14 mouse cellular contexts compared by ENCODE assay signal in the genomic region with DNA sequence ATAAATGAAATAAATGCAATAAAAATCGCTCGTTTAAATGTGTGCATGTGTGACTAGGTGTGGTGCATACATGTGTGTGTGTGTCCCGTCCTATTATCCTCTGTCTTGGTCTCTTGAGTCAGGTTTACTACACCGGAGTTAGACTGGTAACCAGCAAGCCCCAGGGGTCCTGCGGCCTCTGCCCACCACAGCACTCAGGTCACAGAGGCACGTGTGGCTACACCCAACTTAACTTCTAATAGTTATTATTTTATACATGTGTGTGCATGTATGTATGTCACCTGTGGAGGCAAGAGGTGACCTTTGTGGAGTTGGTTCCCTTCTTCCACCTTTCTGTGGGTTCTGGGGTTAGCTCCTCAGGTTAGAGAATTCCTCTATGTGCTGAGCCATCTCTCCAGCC. TPM values are rescaled to one million over a fixed set of nuclear protein-coding genes. Genes with fewer than 3 reads are reported as not detected.
A peak's percentile ranks its signal among the peaks of the same experiment; 100 is the strongest.
DNase-seq lines count a peak whose midpoint lies in the region; ATAC-seq and TF ChIP-seq lines count a peak whose summit lies in the region.
"Had no signal": no experiment of that assay in that cellular context is flagged by ENCODE, and none has a peak within 500 bp of the region (broad histone marks: within the 10 kb centered on the region; RNA-seq: fewer than 3 reads in every experiment).

No protein-coding gene starts in this region.

- peaks cover 56% of the 10 kb centered on the region for H3K4me1 ChIP-seq in kidney, embryonic 15.5 days
- no peaks in the 10 kb centered on the region for H3K4me1 ChIP-seq in embryonic facial prominence, embryonic 11.5 days (ENCODE audit: control insufficient read depth, insufficient read depth, low read length)
- H3K4me1 ChIP-seq in limb, embryonic 12.5 days (replicated peaks), result peaks cover 63% of the 10 kb centered on the region
- H3K4me1 ChIP-seq in cerebellum, adult 2 months (ENCODE audit: control insufficient read depth, insufficient read depth, low read length), result no peaks in the 10 kb centered on the region; the same call in 1 of the 2 replicates

- 81% methylated on average over 6 of the region's 6 CpGs for WGBS in kidney, embryonic 15.5 days
- 75% methylated on average over 6 of the region's 6 CpGs for WGBS in embryonic facial prominence, embryonic 11.5 days
- 69% methylated on average over 6 of the region's 6 CpGs for WGBS in limb, embryonic 12.5 days
- 92% methylated on average over 6 of the region's 6 CpGs for WGBS in cerebellum, adult 2 months

- H3K4me2 ChIP-seq in kidney, embryonic 15.5 days, result no peak overlapping the region
- no peak overlapping the region for H3K4me2 ChIP-seq in embryonic facial prominence, embryonic 11.5 days (ENCODE audit: low read depth, low read length)
- peak overlapping the region; percentile 62; the same call in 1 of the 2 replicates for H3K4me2 ChIP-seq in limb, embryonic 12.5 days

- no peaks in the 10 kb centered on the region for H3K36me3 ChIP-seq in kidney, embryonic 15.5 days
- no peaks in the 10 kb centered on the region for H3K36me3 ChIP-seq in embryonic facial prominence, embryonic 11.5 days (replicated peaks; ENCODE audit: control insufficient read depth, insufficient read depth, low read depth, low read length)
- no peaks in the 10 kb centered on the region; the same call in 1 of the 2 replicates for H3K36me3 ChIP-seq in limb, embryonic 12.5 days
- H3K36me3 ChIP-seq: midbrain, embryonic 13.5 days; neural tube, embryonic 12.5 days had no signal

- H3K4me3 ChIP-seq in kidney, embryonic 15.5 days (replicated peaks), result no peak overlapping the region
- H3K4me3 ChIP-seq in embryonic facial prominence, embryonic 11.5 days (ENCODE audit: low read depth, low read length), result no peak overlapping the region
- no peak overlapping the region for H3K4me3 ChIP-seq in limb, embryonic 12.5 days (replicated peaks)
- H3K4me3 ChIP-seq in cerebellum, adult 2 months (replicated peaks; ENCODE audit: insufficient read depth, low read depth, low read length), result no peak overlapping the region

- no peaks in the 10 kb centered on the region for H3K9me3 ChIP-seq in kidney, embryonic 15.5 days (replicated peaks)
- no peaks in the 10 kb centered on the region for H3K9me3 ChIP-seq in embryonic facial prominence, embryonic 11.5 days (replicated peaks; ENCODE audit: control insufficient read depth, low read length)
- no peaks in the 10 kb centered on the region for H3K9me3 ChIP-seq in limb, embryonic 12.5 days
- H3K9me3 ChIP-seq: midbrain, embryonic 13.5 days; neural tube, embryonic 12.5 days had no signal

- peak; percentile 91 for DNase-seq in heart, adult 11 months
- DNase-seq in heart, postnatal 4 days, result no peak
- DNase-seq in kidney, postnatal 4 days, result no peak
- no peak for DNase-seq in embryonic facial prominence, embryonic 11.5 days (ENCODE audit: low spot score)
- no peak for DNase-seq in MN1 (ENCODE audit: low spot score)
- no peak for DNase-seq in cerebellum, adult 2 months
- DNase-seq: adrenal gland, postnatal 10 days; kidney, adult 11 months; lung, postnatal 4 days; spleen, adult 18-20 months had no signal

- H3K9ac ChIP-seq in kidney, embryonic 15.5 days, result no peak overlapping the region
- no peak overlapping the region for H3K9ac ChIP-seq in embryonic facial prominence, embryonic 11.5 days (replicated peaks; ENCODE audit: low read length)
- H3K9ac ChIP-seq in limb, embryonic 12.5 days (replicated peaks), result no peak overlapping the region

- no peak for TF ChIP-seq POLR2A in cerebellum, adult 2 months (IDR thresholded peaks at IDR 0.05; ENCODE audit: borderline replicate concordance, insufficient read depth, low read length)

- TF ChIP-seq CTCF in cerebellum, adult 2 months (IDR thresholded peaks at IDR 0.05; ENCODE audit: borderline replicate concordance, insufficient read depth, low read depth, low read length), result no peak

- H3K27me3 ChIP-seq in kidney, embryonic 15.5 days, result no peaks in the 10 kb centered on the region
- no peaks in the 10 kb centered on the region for H3K27me3 ChIP-seq in embryonic facial prominence, embryonic 11.5 days (ENCODE audit: control insufficient read depth, insufficient read depth, low read length)
- no peaks in the 10 kb centered on the region for H3K27me3 ChIP-seq in limb, embryonic 12.5 days
- no peaks in the 10 kb centered on the region for H3K27me3 ChIP-seq in cerebellum, adult 2 months (ENCODE audit: control insufficient read depth, insufficient read depth, low read length)
- H3K27me3 ChIP-seq: midbrain, embryonic 13.5 days; neural tube, embryonic 12.5 days had no signal

- ATAC-seq in kidney, embryonic 15.5 days (replicated peaks; ENCODE audit: low FRiP score), result no peak
- no peak for ATAC-seq in embryonic facial prominence, embryonic 11.5 days (replicated peaks; ENCODE audit: insufficient number of reproducible peaks, low FRiP score, low TSS enrichment, low read depth)
- no peak for ATAC-seq in limb, embryonic 12.5 days (ENCODE audit: insufficient number of reproducible peaks, insufficient read depth, low FRiP score, low TSS enrichment, low read depth)

- H3K27ac ChIP-seq in kidney, embryonic 15.5 days, result peak overlapping the region; percentile 95
- 0 out of 2 replicates have a peak overlapping the region, but pooled peaks have one; percentile 17 for H3K27ac ChIP-seq in embryonic facial prominence, embryonic 11.5 days (replicated peaks; ENCODE audit: low read depth, low read length)
- H3K27ac ChIP-seq in limb, embryonic 12.5 days, result peak overlapping the region; percentile 98
- no peak overlapping the region for H3K27ac ChIP-seq in cerebellum, adult 2 months (ENCODE audit: insufficient read depth, low read length)
- H3K27ac ChIP-seq: neural tube, embryonic 12.5 days had no signal

RNA-seq across cellular contexts. Expression of gene Tgoln1, which starts 37.6 kb away (rescaled TPM):
- total RNA-seq in heart, postnatal 4 days (2021), result 10 to 100 TPM; 31.2 to 32.5 TPM
- polyA plus RNA-seq in kidney, embryonic 15.5 days (2015; fragmentation: Nextera tagmentation; extraction: Ambion mirVana), result 37.5 and 39.5 TPM in 2 replicates
- 31.8 and 35.1 TPM in 2 replicates for polyA plus RNA-seq in embryonic facial prominence, embryonic 11.5 days (2014; fragmentation: Nextera tagmentation; extraction: Ambion mirVana)
- polyA plus RNA-seq in limb, embryonic 12.5 days (2016; fragmentation: Nextera tagmentation; extraction: Ambion mirVana), result 20.9 and 21.7 TPM in 2 replicates
- 96.1 and 96.8 TPM in 2 replicates for polyA plus RNA-seq in cerebellum, adult 2 months (2012; rRNA removed)

RNA-seq across cellular contexts. Expression of gene Retsat, which starts 56.1 kb away (rescaled TPM):
- 100 to 1,000 TPM in 1 of 2 experiments, 10 to 100 TPM in 1; 91.3 to 105 TPM for total RNA-seq in heart, postnatal 4 days (2021)
- polyA plus RNA-seq in kidney, embryonic 15.5 days (2015; fragmentation: Nextera tagmentation; extraction: Ambion mirVana), result 22.1 and 24.6 TPM in 2 replicates
- polyA plus RNA-seq in embryonic facial prominence, embryonic 11.5 days (2014; fragmentation: Nextera tagmentation; extraction: Ambion mirVana), result 9.5 and 10.1 TPM in 2 replicates
- polyA plus RNA-seq in limb, embryonic 12.5 days (2016; fragmentation: Nextera tagmentation; extraction: Ambion mirVana), result 10.8 and 12.4 TPM in 2 replicates
- polyA plus RNA-seq in cerebellum, adult 2 months (2012; rRNA removed), result 13.7 and 15.6 TPM in 2 replicates

RNA-seq across cellular contexts. Expression of gene Elmod3, which starts 56.1 kb away (rescaled TPM):
- total RNA-seq in heart, postnatal 4 days (2021), result 10 to 100 TPM in 1 of 2 experiments, 1 to 10 TPM in 1; 7.6 to 10.2 TPM
- 14.6 and 16.8 TPM in 2 replicates for polyA plus RNA-seq in kidney, embryonic 15.5 days (2015; fragmentation: Nextera tagmentation; extraction: Ambion mirVana)
- 16.4 and 17.2 TPM in 2 replicates for polyA plus RNA-seq in embryonic facial prominence, embryonic 11.5 days (2014; fragmentation: Nextera tagmentation; extraction: Ambion mirVana)
- 14.8 and 15.2 TPM in 2 replicates for polyA plus RNA-seq in limb, embryonic 12.5 days (2016; fragmentation: Nextera tagmentation; extraction: Ambion mirVana)
- polyA plus RNA-seq in cerebellum, adult 2 months (2012; rRNA removed), result 32.5 and 32.7 TPM in 2 replicates
